Mouse (Mus musculus): Measurements from ENCODE around the gene Tnni1.

DNA sequence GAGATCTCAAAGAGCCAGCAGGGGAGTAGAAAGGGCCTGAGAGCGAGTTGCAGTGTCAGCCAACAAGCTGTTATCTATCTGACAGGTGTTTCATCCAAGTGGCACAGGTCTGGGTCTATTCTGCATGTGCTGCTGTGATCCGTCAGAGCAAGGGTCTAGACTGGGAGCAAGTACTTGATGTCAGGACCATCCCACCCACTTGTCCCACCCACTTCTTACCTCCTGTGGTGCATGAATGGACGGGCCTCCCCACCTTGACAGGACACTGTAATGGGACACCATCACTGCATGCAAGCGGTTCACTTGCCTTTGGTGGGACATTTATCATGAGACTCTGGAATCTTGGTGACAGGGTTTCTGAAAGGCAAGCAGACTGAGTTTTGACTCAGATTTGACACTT lies 49.4 kb upstream of the Tnni1 start:
- no peak for TF ChIP-seq CTCF (IDR thresholded peaks at IDR 0.05; ENCODE audit: borderline replicate concordance, control insufficient read depth, extremely low read depth, insufficient read depth, low read length, poor library complexity)
- no peak for TF ChIP-seq POLR2A (IDR thresholded peaks at IDR 0.05; ENCODE audit: control insufficient read depth, extremely low read depth, insufficient read depth, low read length, poor library complexity)

Data from thymus, adult 2 months (tissue).